Mouse (Mus musculus) limb, embryonic 12.5 days (tissue): Measurements from ENCODE around the gene Capzb. TPM values are rescaled to one million over a fixed set of nuclear protein-coding genes. Genes with fewer than 3 reads are reported as not detected.
A peak's percentile ranks its signal among the peaks of the same experiment; 100 is the strongest.

Experiments
- ATAC-seq: fragments of 200-750 bp; cut with Nextera tagmentation; 2 replicates; pipeline ENCODE4 v1.8.0; 2017; ENCODE audit warnings: low read depth, moderate TSS enrichment; ENCODE audit not compliant: insufficient number of reproducible peaks, insufficient read depth, low FRiP score, low TSS enrichment
- H3K27ac ChIP-seq: fragments of 300-500 bp; sonication (generic); 2 replicates; pipeline ENCODE4 v1.5.1; 2016; ENCODE audit warnings: mild to moderate bottlenecking, moderate library complexity
- H3K27me3 ChIP-seq: fragments of 300-500 bp; sonication (generic); 2 replicates; pipeline ENCODE4 v1.6.1; 2016; ENCODE audit warnings: mild to moderate bottlenecking, moderate library complexity
- H3K36me3 ChIP-seq: fragments of 300-500 bp; sonication (generic); 2 replicates; pipeline ENCODE4 v1.6.1; 2016; ENCODE audit warnings: mild to moderate bottlenecking, moderate library complexity
- H3K4me1 ChIP-seq: fragments of 300-500 bp; sonication (generic); replicated peaks from 2 replicates; pipeline ENCODE4 v1.6.1; 2016
- H3K4me2 ChIP-seq: fragments of 300-500 bp; sonication (generic); 2 replicates; pipeline ENCODE4 v1.6.1; 2016; ENCODE audit warnings: mild to moderate bottlenecking, moderate library complexity
- H3K4me3 ChIP-seq: fragments of 300-500 bp; sonication (generic); replicated peaks from 2 replicates; pipeline ENCODE4 v1.5.1; 2016; ENCODE audit warnings: mild to moderate bottlenecking
- H3K9ac ChIP-seq: fragments of 300-500 bp; sonication (generic); replicated peaks from 2 replicates; pipeline ENCODE4 v1.6.1; 2016; ENCODE audit warnings: mild to moderate bottlenecking, moderate library complexity
- H3K9me3 ChIP-seq: fragments of 300-500 bp; sonication (generic); 2 replicates; pipeline ENCODE4 v1.6.1; 2016; ENCODE audit warnings: mild to moderate bottlenecking, moderate library complexity
- WGBS: fragments of 180-500 bp; shearing (Covaris S2); methylation state at CpG from one replicate; pipeline ENCODE4 v1.1.7; 2016; 5-methylcytosine and 5-hydroxymethylcytosine counted together
- polyA plus RNA-seq: library from polyadenylated mRNA; unstranded; fragments of >200 nt; fragmentation: Nextera tagmentation; extraction: Ambion mirVana; gene quantifications from 2 replicates; pipeline ENCODE4 v1.2.1, GENCODE M21; 2016

Capzb gene
- polyA plus RNA-seq, 1 experiment from 2014 or later: 390 TPM

GRCm38 (mm10) chr4:139310171-139310898 is 117.6 kb downstream of the Capzb start, which contains the start of the genes Pqlc2 and Akr7a5:
Pqlc2 (minus strand) TSS chr4:139310708.
Akr7a5 (plus strand) TSS chr4:139310744.
- Histone ChIP-seq H3K4me2 (peak within 1 kb of the TSS; percentile 96), H3K4me1 (peaks cover 20% of the 10 kb centered on the region), H3K27ac (peak within 1 kb of the TSS; percentile 85), H3K36me3 (peaks cover 34% of the 10 kb centered on the region), H3K27me3 (no peaks in the 10 kb centered on the region), H3K9me3 (no peaks in the 10 kb centered on the region), H3K9ac (peak within 1 kb of the TSS; percentile 97), H3K4me3 (peak within 1 kb of the TSS; percentile 93)
- under 1% methylated on average over 63 of the region's 63 CpGs for WGBS
- peak; percentile 77 for ATAC-seq

- peak overlapping the region; percentile 85 for H3K27ac ChIP-seq
- WGBS: under 1% methylated on average over 53 of the region's 53 CpGs
- H3K9me3 ChIP-seq: no peaks in the 10 kb centered on the region
- peak overlapping the region; percentile 93 for H3K4me3 ChIP-seq
- peak; percentile 71 for ATAC-seq
- peaks cover 20% of the 10 kb centered on the region for H3K4me1 ChIP-seq
- peak overlapping the region; percentile 97 for H3K9ac ChIP-seq
- H3K36me3 ChIP-seq: peaks cover 34% of the 10 kb centered on the region
- peak overlapping the region; percentile 96 for H3K4me2 ChIP-seq
- no peaks in the 10 kb centered on the region for H3K27me3 ChIP-seq
These were observed 118.4 kb downstream of the Capzb start for GRCm38 (mm10) chr4:139310899-139311701.

GRCm38 (mm10) chr4:139311707-139312106 is 119.0 kb downstream of the Capzb start:
- Histone ChIP-seq H3K9me3 (no peaks in the 10 kb centered on the region), H3K36me3 (peaks cover 32% of the 10 kb centered on the region), H3K4me1 (peaks cover 20% of the 10 kb centered on the region), H3K27me3 (no peaks in the 10 kb centered on the region), H3K27ac (no peak overlapping the region), H3K9ac (peak overlapping the region; percentile 97), H3K4me3 (peak overlapping the region; percentile 93), H3K4me2 (peak overlapping the region; percentile 96)
- ATAC-seq: no peak
- WGBS: 21% methylated on average over 14 of the region's 14 CpGs

- H3K9me3 ChIP-seq: no peaks in the 10 kb centered on the region
- WGBS: 63% methylated on average over 4 of the region's 4 CpGs
- H3K4me1 ChIP-seq: peaks cover 20% of the 10 kb centered on the region
- H3K27ac ChIP-seq: no peak overlapping the region
- H3K4me2 ChIP-seq: no peak overlapping the region
- H3K27me3 ChIP-seq: no peaks in the 10 kb centered on the region
- H3K4me3 ChIP-seq: 0 out of 2 replicates have a peak overlapping the region, but pooled peaks have one; percentile 93
- ATAC-seq: no peak
- H3K9ac ChIP-seq: no peak overlapping the region
- peaks cover 38% of the 10 kb centered on the region for H3K36me3 ChIP-seq
These were observed 119.9 kb downstream of the Capzb start for GRCm38 (mm10) chr4:139312632-139313031.

GRCm38 (mm10) chr4:139318449-139318848 is 125.8 kb downstream of the Capzb start:
- 91% methylated on average over 11 of the region's 11 CpGs for WGBS
- H3K27me3 ChIP-seq: no peaks in the 10 kb centered on the region
- peaks cover 62% of the 10 kb centered on the region for H3K36me3 ChIP-seq
- no peaks in the 10 kb centered on the region for H3K9me3 ChIP-seq
- ATAC-seq: no peak
- H3K9ac ChIP-seq: no peak overlapping the region
- H3K4me1 ChIP-seq: no peaks in the 10 kb centered on the region
- no peak overlapping the region for H3K4me2 ChIP-seq
- H3K27ac ChIP-seq: no peak overlapping the region
- no peak overlapping the region for H3K4me3 ChIP-seq

- WGBS: 97% methylated on average over 4 of the region's 4 CpGs
- Histone ChIP-seq H3K9me3 (no peaks in the 10 kb centered on the region), H3K27ac (no peak overlapping the region), H3K36me3 (peaks cover 51% of the 10 kb centered on the region), H3K4me3 (no peak overlapping the region), H3K4me2 (no peak overlapping the region), H3K9ac (no peak overlapping the region), H3K27me3 (no peaks in the 10 kb centered on the region), H3K4me1 (no peaks in the 10 kb centered on the region)
- ATAC-seq: no peak
These were observed 127.0 kb downstream of the Capzb start for GRCm38 (mm10) chr4:139319740-139320139.

GRCm38 (mm10) chr4:139330605-139331004 is 137.9 kb downstream of the Capzb start:
- Histone ChIP-seq H3K27me3 (peaks cover 7% of the 10 kb centered on the region; the same call in 1 of the 2 replicates), H3K4me2 (peak overlapping the region; percentile 49), H3K27ac (no peak overlapping the region), H3K9me3 (no peaks in the 10 kb centered on the region), H3K36me3 (no peaks in the 10 kb centered on the region), H3K4me3 (peak overlapping the region; percentile 22), H3K4me1 (no peaks in the 10 kb centered on the region), H3K9ac (no peak overlapping the region)
- peak; percentile 83 for ATAC-seq
- WGBS: 11% methylated on average over 10 of the region's 10 CpGs

- Histone ChIP-seq H3K9ac (no peak overlapping the region), H3K36me3 (no peaks in the 10 kb centered on the region), H3K27ac (no peak overlapping the region), H3K27me3 (peaks cover 29% of the 10 kb centered on the region), H3K4me3 (no peak overlapping the region), H3K4me1 (no peaks in the 10 kb centered on the region), H3K9me3 (no peaks in the 10 kb centered on the region), H3K4me2 (no peak overlapping the region)
- ATAC-seq: no peak
- WGBS: 81% methylated on average over 5 of the region's 9 CpGs
These were observed 142.1 kb downstream of the Capzb start for GRCm38 (mm10) chr4:139334631-139335295.

- WGBS: 62% methylated on average over 7 of the region's 7 CpGs
- Histone ChIP-seq H3K4me2 (no peak overlapping the region), H3K4me3 (no peak overlapping the region), H3K27ac (no peak overlapping the region), H3K36me3 (no peaks in the 10 kb centered on the region), H3K9me3 (no peaks in the 10 kb centered on the region), H3K4me1 (no peaks in the 10 kb centered on the region), H3K27me3 (peaks cover 29% of the 10 kb centered on the region), H3K9ac (no peak overlapping the region)
- no peak for ATAC-seq
These were observed 142.8 kb downstream of the Capzb start for GRCm38 (mm10) chr4:139335507-139335906.

GRCm38 (mm10) chr4:139336822-139337483 is 144.3 kb downstream of the Capzb start:
- H3K9me3 ChIP-seq: no peaks in the 10 kb centered on the region
- 0 out of 2 replicates have a peak overlapping the region, but pooled peaks have one; percentile 37 for H3K9ac ChIP-seq
- H3K27me3 ChIP-seq: peaks cover 29% of the 10 kb centered on the region
- peak overlapping the region; percentile 22 for H3K4me3 ChIP-seq
- ATAC-seq: no peak
- 22% methylated on average over 24 of the region's 24 CpGs for WGBS
- no peaks in the 10 kb centered on the region for H3K4me1 ChIP-seq
- no peak overlapping the region for H3K27ac ChIP-seq
- peak overlapping the region; percentile 47 for H3K4me2 ChIP-seq
- H3K36me3 ChIP-seq: no peaks in the 10 kb centered on the region
